Mouse (Mus musculus): ENCODE measurements around the gene Tmcc3. TPM values are rescaled to one million over a fixed set of nuclear protein-coding genes. Genes with fewer than 3 reads are reported as not detected.

Tmcc3 gene
- polyA plus RNA-seq, 1 experiment: not detected

- no peak overlapping the region for H3K4me3 ChIP-seq (ENCODE audit: insufficient read depth, low read depth, low read length)
- H3K27ac ChIP-seq (ENCODE audit: insufficient read depth, low read depth, low read length): no peak overlapping the region
- no peaks in the 10 kb centered on the region; the same call in 1 of the 2 replicates for H3K4me1 ChIP-seq (ENCODE audit: control insufficient read depth, insufficient read depth, low read length)
- TF ChIP-seq CTCF (IDR thresholded peaks at IDR 0.05; ENCODE audit: insufficient read depth, low read depth, low read length) (no peak), POLR2A (IDR thresholded peaks at IDR 0.05; ENCODE audit: insufficient read depth, low read depth, low read length) (no peak)
- WGBS: 87% methylated on average over 7 of the region's 7 CpGs
Measured at GRCm38 (mm10) chr10:94343581-94343980, 31.8 kb downstream of the Tmcc3 start.

GRCm38 (mm10) chr10:94344631-94345417 lies 33.1 kb downstream of the Tmcc3 start:
- no peaks in the 10 kb centered on the region; the same call in 1 of the 2 replicates for H3K4me1 ChIP-seq (ENCODE audit: control insufficient read depth, insufficient read depth, low read length)
- H3K27ac ChIP-seq (ENCODE audit: insufficient read depth, low read depth, low read length): no peak overlapping the region
- 66% methylated on average over 22 of the region's 22 CpGs for WGBS
- no peak overlapping the region for H3K4me3 ChIP-seq (ENCODE audit: insufficient read depth, low read depth, low read length)
- TF ChIP-seq CTCF (IDR thresholded peaks at IDR 0.05; ENCODE audit: insufficient read depth, low read depth, low read length) (no peak), POLR2A (IDR thresholded peaks at IDR 0.05; ENCODE audit: insufficient read depth, low read depth, low read length) (no peak)

GRCm38 (mm10) chr10:94345509-94346252 lies 33.9 kb downstream of the Tmcc3 start:
- no peak overlapping the region for H3K4me3 ChIP-seq (ENCODE audit: insufficient read depth, low read depth, low read length)
- TF ChIP-seq POLR2A (IDR thresholded peaks at IDR 0.05; ENCODE audit: insufficient read depth, low read depth, low read length) (no peak), CTCF (IDR thresholded peaks at IDR 0.05; ENCODE audit: insufficient read depth, low read depth, low read length) (no peak)
- no peaks in the 10 kb centered on the region; the same call in 1 of the 2 replicates for H3K4me1 ChIP-seq (ENCODE audit: control insufficient read depth, insufficient read depth, low read length)
- no peak overlapping the region for H3K27ac ChIP-seq (ENCODE audit: insufficient read depth, low read depth, low read length)
- 94% methylated on average over 7 of the region's 7 CpGs for WGBS

- WGBS: 95% methylated on average over 7 of the region's 7 CpGs
- TF ChIP-seq POLR2A (IDR thresholded peaks at IDR 0.05; ENCODE audit: insufficient read depth, low read depth, low read length): no peak
- Histone ChIP-seq H3K4me3 (ENCODE audit: insufficient read depth, low read depth, low read length) (no peak overlapping the region), H3K4me1 (ENCODE audit: control insufficient read depth, insufficient read depth, low read length) (no peaks in the 10 kb centered on the region; the same call in 1 of the 2 replicates), H3K27ac (ENCODE audit: insufficient read depth, low read depth, low read length) (no peak overlapping the region)
Measured at GRCm38 (mm10) chr10:94346596-94346995, 34.8 kb downstream of the Tmcc3 start.

- WGBS: 74% methylated on average over 10 of the region's 10 CpGs
- TF ChIP-seq POLR2A (IDR thresholded peaks at IDR 0.05; ENCODE audit: insufficient read depth, low read depth, low read length) (no peak), CTCF (IDR thresholded peaks at IDR 0.05; ENCODE audit: insufficient read depth, low read depth, low read length) (no peak)
- H3K4me1 ChIP-seq (ENCODE audit: control insufficient read depth, insufficient read depth, low read length): no peaks in the 10 kb centered on the region
- H3K27ac ChIP-seq (ENCODE audit: insufficient read depth, low read depth, low read length): no peak overlapping the region
- no peak overlapping the region for H3K4me3 ChIP-seq (ENCODE audit: insufficient read depth, low read depth, low read length)
Measured at GRCm38 (mm10) chr10:94347296-94347695, 35.5 kb downstream of the Tmcc3 start.

GRCm38 (mm10) chr10:94347959-94348358 lies 36.2 kb downstream of the Tmcc3 start:
- H3K27ac ChIP-seq (ENCODE audit: insufficient read depth, low read depth, low read length): no peak overlapping the region
- no peaks in the 10 kb centered on the region for H3K4me1 ChIP-seq (ENCODE audit: control insufficient read depth, insufficient read depth, low read length)
- TF ChIP-seq CTCF (IDR thresholded peaks at IDR 0.05; ENCODE audit: insufficient read depth, low read depth, low read length) (no peak), POLR2A (IDR thresholded peaks at IDR 0.05; ENCODE audit: insufficient read depth, low read depth, low read length) (no peak)
- 96% methylated on average over 10 of the region's 10 CpGs for WGBS
- H3K4me3 ChIP-seq (ENCODE audit: insufficient read depth, low read depth, low read length): no peak overlapping the region

GRCm38 (mm10) chr10:94350207-94350606 lies 38.5 kb downstream of the Tmcc3 start:
- TF ChIP-seq POLR2A (IDR thresholded peaks at IDR 0.05; ENCODE audit: insufficient read depth, low read depth, low read length) (no peak), CTCF (IDR thresholded peaks at IDR 0.05; ENCODE audit: insufficient read depth, low read depth, low read length) (no peak)
- WGBS: 89% methylated on average over 5 of the region's 5 CpGs
- H3K4me1 ChIP-seq (ENCODE audit: control insufficient read depth, insufficient read depth, low read length): no peaks in the 10 kb centered on the region
- H3K4me3 ChIP-seq (ENCODE audit: insufficient read depth, low read depth, low read length): no peak overlapping the region
- no peak overlapping the region for H3K27ac ChIP-seq (ENCODE audit: insufficient read depth, low read depth, low read length)

- WGBS: 63% methylated on average over 11 of the region's 11 CpGs
- no peaks in the 10 kb centered on the region for H3K4me1 ChIP-seq (ENCODE audit: control insufficient read depth, insufficient read depth, low read length)
- H3K4me3 ChIP-seq (ENCODE audit: insufficient read depth, low read depth, low read length): no peak overlapping the region
- no peak overlapping the region for H3K27ac ChIP-seq (ENCODE audit: insufficient read depth, low read depth, low read length)
- TF ChIP-seq CTCF (IDR thresholded peaks at IDR 0.05; ENCODE audit: insufficient read depth, low read depth, low read length): no peak
- no peak for TF ChIP-seq POLR2A (IDR thresholded peaks at IDR 0.05; ENCODE audit: insufficient read depth, low read depth, low read length)
Measured at GRCm38 (mm10) chr10:94350896-94351661, 39.3 kb downstream of the Tmcc3 start.
